Mouse (Mus musculus) midbrain, embryonic 10.5 days (tissue): ENCODE data around the gene Ly6g6d. TPM values are rescaled to one million over a fixed set of nuclear protein-coding genes. Genes with fewer than 3 reads are reported as not detected.

ENCODE experiments used
- DNase-seq: peaks from one replicate; pipeline ENCODE4 v3.0.0-alpha.2; 2017; ENCODE audit warnings: low spot score
- H3K27ac ChIP-seq: fragments of 300-500 bp; sonication (generic); replicated peaks from 2 replicates; pipeline ENCODE4 v1.5.1; 2016; ENCODE audit warnings: mild to moderate bottlenecking
- H3K27me3 ChIP-seq: fragments of 300-500 bp; sonication (generic); 2 replicates; pipeline ENCODE4 v1.6.1; 2016; ENCODE audit warnings: low read depth, mild to moderate bottlenecking; ENCODE audit not compliant: poor library complexity, severe bottlenecking
- H3K36me3 ChIP-seq: fragments of 300-500 bp; sonication (generic); 2 replicates; pipeline ENCODE4 v1.6.1; 2016; ENCODE audit warnings: mild to moderate bottlenecking, moderate library complexity
- H3K4me1 ChIP-seq: fragments of 300-500 bp; sonication (generic); 2 replicates; pipeline ENCODE4 v1.6.1; 2016
- H3K4me3 ChIP-seq: fragments of 300-500 bp; sonication (generic); 2 replicates; pipeline ENCODE4 v1.5.1; 2016; ENCODE audit warnings: mild to moderate bottlenecking, moderate library complexity
- H3K9me3 ChIP-seq: fragments of 300-500 bp; sonication (generic); replicated peaks from 2 replicates; pipeline ENCODE4 v1.6.1; 2016; ENCODE audit warnings: mild to moderate bottlenecking
- WGBS: fragments of 180-500 bp; shearing (Covaris S2); methylation state at CpG from one replicate; pipeline ENCODE4 v1.1.7; 2016; 5-methylcytosine and 5-hydroxymethylcytosine counted together
- polyA plus RNA-seq: library from polyadenylated mRNA; unstranded; fragments of >200 nt; fragmentation: Nextera tagmentation; extraction: Ambion mirVana; gene quantifications from 2 replicates; pipeline ENCODE4 v1.2.1, GENCODE M21; 2016

Gene Ly6g6d
- polyA plus RNA-seq, 1 experiment from 2014 or later = 3.5 TPM

GRCm38 (mm10) chr17:35108097-35108496, 30.2 kb upstream of the Ly6g6d start, which contains the start of gene Ly6g5c:
Gene Ly6g5c, plus strand, starts transcription at chr17:35108279.
- H3K4me1 ChIP-seq = peaks cover 12% of the 10 kb centered on the region
- H3K27me3 ChIP-seq = no peaks in the 10 kb centered on the region
- 91% methylated on average over 6 of the region's 6 CpGs for WGBS
- DNase-seq = no peak
- H3K4me3 ChIP-seq = no peak within 1 kb of the TSS
- H3K9me3 ChIP-seq = no peaks in the 10 kb centered on the region
- H3K36me3 ChIP-seq = peaks cover 11% of the 10 kb centered on the region
- no peak within 1 kb of the TSS for H3K27ac ChIP-seq

GRCm38 (mm10) chr17:35106522-35106921, 28.7 kb upstream of the Ly6g6d start:
- Histone ChIP-seq H3K4me3 (peak overlapping the region; percentile 38; the same call in 1 of the 2 replicates), H3K4me1 (peaks cover 12% of the 10 kb centered on the region), H3K36me3 (peaks cover 27% of the 10 kb centered on the region), H3K27ac (peak overlapping the region; percentile 84), H3K27me3 (no peaks in the 10 kb centered on the region), H3K9me3 (no peaks in the 10 kb centered on the region)
- no peak for DNase-seq
- WGBS = 68% methylated on average over 3 of the region's 3 CpGs

GRCm38 (mm10) chr17:35105740-35106389, 28.0 kb upstream of the Ly6g6d start:
- H3K9me3 ChIP-seq = no peaks in the 10 kb centered on the region
- H3K4me3 ChIP-seq = peak overlapping the region; percentile 38
- peaks cover 33% of the 10 kb centered on the region for H3K36me3 ChIP-seq
- no peaks in the 10 kb centered on the region for H3K27me3 ChIP-seq
- peak overlapping the region; percentile 84 for H3K27ac ChIP-seq
- peaks cover 12% of the 10 kb centered on the region for H3K4me1 ChIP-seq
- WGBS = 24% methylated on average over 13 of the region's 13 CpGs
- DNase-seq = peak; percentile 47

- WGBS = 79% methylated on average over 6 of the region's 6 CpGs
- H3K27ac ChIP-seq = no peak overlapping the region
- no peaks in the 10 kb centered on the region for H3K9me3 ChIP-seq
These were observed 26.9 kb upstream of the Ly6g6d start for GRCm38 (mm10) chr17:35104754-35105153.

GRCm38 (mm10) chr17:35104079-35104478, 26.2 kb upstream of the Ly6g6d start:
- WGBS = 93% methylated on average over 7 of the region's 7 CpGs

More at GRCm38 (mm10) chr17:35104754-35105153, 26.9 kb upstream of the Ly6g6d start:
- H3K27me3 ChIP-seq = no peaks in the 10 kb centered on the region
- peaks cover 12% of the 10 kb centered on the region for H3K4me1 ChIP-seq
- no peak overlapping the region for H3K4me3 ChIP-seq
- peaks cover 45% of the 10 kb centered on the region for H3K36me3 ChIP-seq
- DNase-seq = no peak

GRCm38 (mm10) chr17:35103221-35103690, 25.4 kb upstream of the Ly6g6d start:
- Histone ChIP-seq H3K4me3 (no peak overlapping the region), H3K36me3 (peaks cover 60% of the 10 kb centered on the region), H3K9me3 (no peaks in the 10 kb centered on the region), H3K27me3 (no peaks in the 10 kb centered on the region), H3K27ac (no peak overlapping the region), H3K4me1 (peaks cover 12% of the 10 kb centered on the region)
- 71% methylated on average over 6 of the region's 6 CpGs for WGBS
- no peak for DNase-seq

More at GRCm38 (mm10) chr17:35104079-35104478, 26.2 kb upstream of the Ly6g6d start:
- H3K9me3 ChIP-seq = no peaks in the 10 kb centered on the region
- no peak overlapping the region for H3K4me3 ChIP-seq
- H3K27ac ChIP-seq = no peak overlapping the region
- no peak for DNase-seq
- peaks cover 51% of the 10 kb centered on the region for H3K36me3 ChIP-seq
- no peaks in the 10 kb centered on the region for H3K27me3 ChIP-seq
- peaks cover 12% of the 10 kb centered on the region for H3K4me1 ChIP-seq

GRCm38 (mm10) chr17:35102299-35102698, 24.4 kb upstream of the Ly6g6d start:
- H3K4me1 ChIP-seq = peaks cover 12% of the 10 kb centered on the region
- DNase-seq = no peak
- no peak overlapping the region for H3K4me3 ChIP-seq
- peaks cover 68% of the 10 kb centered on the region for H3K36me3 ChIP-seq
- H3K27me3 ChIP-seq = no peaks in the 10 kb centered on the region
- WGBS = 80% methylated on average over 8 of the region's 8 CpGs
- H3K9me3 ChIP-seq = no peaks in the 10 kb centered on the region
- no peak overlapping the region for H3K27ac ChIP-seq

- H3K9me3 ChIP-seq = no peaks in the 10 kb centered on the region
- H3K4me1 ChIP-seq = peaks cover 8% of the 10 kb centered on the region
- no peak for DNase-seq
- peaks cover 79% of the 10 kb centered on the region for H3K36me3 ChIP-seq
- no peak overlapping the region for H3K27ac ChIP-seq
- H3K27me3 ChIP-seq = no peaks in the 10 kb centered on the region
- H3K4me3 ChIP-seq = no peak overlapping the region
- WGBS = 91% methylated on average over 11 of the region's 11 CpGs
These were observed 23.3 kb upstream of the Ly6g6d start for GRCm38 (mm10) chr17:35101161-35101560.

- Histone ChIP-seq H3K27me3 (no peaks in the 10 kb centered on the region), H3K36me3 (peaks cover 88% of the 10 kb centered on the region), H3K27ac (no peak overlapping the region), H3K9me3 (no peaks in the 10 kb centered on the region), H3K4me1 (no peaks in the 10 kb centered on the region), H3K4me3 (no peak overlapping the region)
- 77% methylated on average over 10 of the region's 10 CpGs for WGBS
- no peak for DNase-seq
These were observed 22.4 kb upstream of the Ly6g6d start for GRCm38 (mm10) chr17:35100196-35100765.

GRCm38 (mm10) chr17:35097164-35097655, 19.3 kb upstream of the Ly6g6d start:
- Histone ChIP-seq H3K9me3 (no peaks in the 10 kb centered on the region), H3K27ac (no peak overlapping the region), H3K27me3 (no peaks in the 10 kb centered on the region), H3K36me3 (peaks cover 99% of the 10 kb centered on the region), H3K4me3 (no peak overlapping the region), H3K4me1 (no peaks in the 10 kb centered on the region)
- no peak for DNase-seq
- 74% methylated on average over 12 of the region's 12 CpGs for WGBS

- 82% methylated on average over 12 of the region's 12 CpGs for WGBS
- H3K9me3 ChIP-seq = no peaks in the 10 kb centered on the region
- no peak overlapping the region for H3K4me3 ChIP-seq
- no peak overlapping the region for H3K27ac ChIP-seq
- no peak for DNase-seq
- peaks cover 99% of the 10 kb centered on the region for H3K36me3 ChIP-seq
- no peaks in the 10 kb centered on the region for H3K27me3 ChIP-seq
- no peaks in the 10 kb centered on the region for H3K4me1 ChIP-seq
These were observed 18.7 kb upstream of the Ly6g6d start for GRCm38 (mm10) chr17:35096597-35096996.

GRCm38 (mm10) chr17:35094475-35095365, 16.9 kb upstream of the Ly6g6d start:
- WGBS = 91% methylated on average over 15 of the region's 15 CpGs

More at GRCm38 (mm10) chr17:35094475-35095365, 16.9 kb upstream of the Ly6g6d start:
- Histone ChIP-seq H3K4me1 (peaks cover 12% of the 10 kb centered on the region), H3K27me3 (no peaks in the 10 kb centered on the region), H3K36me3 (peaks cover 93% of the 10 kb centered on the region), H3K9me3 (no peaks in the 10 kb centered on the region), H3K4me3 (no peak overlapping the region), H3K27ac (no peak overlapping the region)
- no peak for DNase-seq
